Mouse (Mus musculus): ENCODE results near the gene Gpr3. TPM values are rescaled to one million over a fixed set of nuclear protein-coding genes. Genes with fewer than 3 reads are reported as not detected.

Gpr3 gene
- polyA plus RNA-seq, 1 experiment = not detected

- TF ChIP-seq POLR2A (IDR thresholded peaks at IDR 0.05; ENCODE audit: control insufficient read depth, extremely low read depth, insufficient read depth, low read length, poor library complexity) = no peak
- no peak for TF ChIP-seq CTCF (IDR thresholded peaks at IDR 0.05; ENCODE audit: borderline replicate concordance, control insufficient read depth, extremely low read depth, insufficient read depth, low read length, poor library complexity)
- no peak for DNase-seq
These were observed 15.0 kb downstream of the Gpr3 start for GRCm38 (mm10) chr4:133197355-133197754.

GRCm38 (mm10) chr4:133196852-133197251 lies 15.5 kb downstream of the Gpr3 start:
- Histone ChIP-seq H3K4me1 (replicated peaks; ENCODE audit: control insufficient read depth, insufficient read depth, low read length) (peaks cover 27% of the 10 kb centered on the region), H3K27ac (ENCODE audit: control insufficient read depth, insufficient read depth, low read length) (peak overlapping the region; percentile 64), H3K27me3 (ENCODE audit: control insufficient read depth, insufficient read depth, low read length) (no peaks in the 10 kb centered on the region), H3K4me3 (ENCODE audit: control insufficient read depth, insufficient read depth, low read length) (no peak overlapping the region), H3K36me3 (ENCODE audit: control insufficient read depth, insufficient read depth, low read length) (peaks cover 40% of the 10 kb centered on the region)
- 0 out of 2 replicates have a peak, but pooled peaks have one; percentile 4 for TF ChIP-seq POLR2A (IDR thresholded peaks at IDR 0.05; ENCODE audit: control insufficient read depth, extremely low read depth, insufficient read depth, low read length, poor library complexity)
- TF ChIP-seq CTCF (IDR thresholded peaks at IDR 0.05; ENCODE audit: borderline replicate concordance, control insufficient read depth, extremely low read depth, insufficient read depth, low read length, poor library complexity) = 0 out of 2 replicates have a peak, but pooled peaks have one; percentile 31
- WGBS = 9% methylated on average over 7 of the region's 7 CpGs
- DNase-seq = peak; percentile 70

More at GRCm38 (mm10) chr4:133197355-133197754, 15.0 kb downstream of the Gpr3 start:
- 90% methylated on average over 5 of the region's 5 CpGs for WGBS
- no peaks in the 10 kb centered on the region for H3K27me3 ChIP-seq (ENCODE audit: control insufficient read depth, insufficient read depth, low read length)
- peaks cover 35% of the 10 kb centered on the region for H3K36me3 ChIP-seq (ENCODE audit: control insufficient read depth, insufficient read depth, low read length)
- H3K4me3 ChIP-seq (ENCODE audit: control insufficient read depth, insufficient read depth, low read length) = no peak overlapping the region
- H3K4me1 ChIP-seq (replicated peaks; ENCODE audit: control insufficient read depth, insufficient read depth, low read length) = peaks cover 27% of the 10 kb centered on the region
- H3K27ac ChIP-seq (ENCODE audit: control insufficient read depth, insufficient read depth, low read length) = peak overlapping the region; percentile 33

- Histone ChIP-seq H3K36me3 (ENCODE audit: control insufficient read depth, insufficient read depth, low read length) (peaks cover 47% of the 10 kb centered on the region), H3K27ac (ENCODE audit: control insufficient read depth, insufficient read depth, low read length) (peak overlapping the region; percentile 64), H3K27me3 (ENCODE audit: control insufficient read depth, insufficient read depth, low read length) (no peaks in the 10 kb centered on the region), H3K4me1 (replicated peaks; ENCODE audit: control insufficient read depth, insufficient read depth, low read length) (peaks cover 27% of the 10 kb centered on the region), H3K4me3 (ENCODE audit: control insufficient read depth, insufficient read depth, low read length) (no peak overlapping the region)
- 33% methylated on average over 2 of the region's 2 CpGs for WGBS
- DNase-seq = no peak
- no peak for TF ChIP-seq CTCF (IDR thresholded peaks at IDR 0.05; ENCODE audit: borderline replicate concordance, control insufficient read depth, extremely low read depth, insufficient read depth, low read length, poor library complexity)
- TF ChIP-seq POLR2A (IDR thresholded peaks at IDR 0.05; ENCODE audit: control insufficient read depth, extremely low read depth, insufficient read depth, low read length, poor library complexity) = no peak
These were observed 16.2 kb downstream of the Gpr3 start for GRCm38 (mm10) chr4:133196136-133196535.

GRCm38 (mm10) chr4:133195014-133195413 lies 17.3 kb downstream of the Gpr3 start:
- peaks cover 27% of the 10 kb centered on the region for H3K4me1 ChIP-seq (replicated peaks; ENCODE audit: control insufficient read depth, insufficient read depth, low read length)
- no peak for DNase-seq
- 72% methylated on average over 4 of the region's 4 CpGs for WGBS
- no peak for TF ChIP-seq POLR2A (IDR thresholded peaks at IDR 0.05; ENCODE audit: control insufficient read depth, extremely low read depth, insufficient read depth, low read length, poor library complexity)
- TF ChIP-seq CTCF (IDR thresholded peaks at IDR 0.05; ENCODE audit: borderline replicate concordance, control insufficient read depth, extremely low read depth, insufficient read depth, low read length, poor library complexity) = no peak
- H3K4me3 ChIP-seq (ENCODE audit: control insufficient read depth, insufficient read depth, low read length) = no peak overlapping the region
- H3K27me3 ChIP-seq (ENCODE audit: control insufficient read depth, insufficient read depth, low read length) = no peaks in the 10 kb centered on the region
- H3K27ac ChIP-seq (ENCODE audit: control insufficient read depth, insufficient read depth, low read length) = no peak overlapping the region
- peaks cover 59% of the 10 kb centered on the region for H3K36me3 ChIP-seq (ENCODE audit: control insufficient read depth, insufficient read depth, low read length)

GRCm38 (mm10) chr4:133194482-133194881 lies 17.9 kb downstream of the Gpr3 start:
- Histone ChIP-seq H3K36me3 (ENCODE audit: control insufficient read depth, insufficient read depth, low read length) (peaks cover 64% of the 10 kb centered on the region), H3K27me3 (ENCODE audit: control insufficient read depth, insufficient read depth, low read length) (no peaks in the 10 kb centered on the region), H3K27ac (ENCODE audit: control insufficient read depth, insufficient read depth, low read length) (no peak overlapping the region), H3K4me1 (replicated peaks; ENCODE audit: control insufficient read depth, insufficient read depth, low read length) (peaks cover 27% of the 10 kb centered on the region), H3K4me3 (ENCODE audit: control insufficient read depth, insufficient read depth, low read length) (no peak overlapping the region)
- 96% methylated on average over 11 of the region's 11 CpGs for WGBS
- no peak for DNase-seq
- no peak for TF ChIP-seq POLR2A (IDR thresholded peaks at IDR 0.05; ENCODE audit: control insufficient read depth, extremely low read depth, insufficient read depth, low read length, poor library complexity)
- TF ChIP-seq CTCF (IDR thresholded peaks at IDR 0.05; ENCODE audit: borderline replicate concordance, control insufficient read depth, extremely low read depth, insufficient read depth, low read length, poor library complexity) = no peak

GRCm38 (mm10) chr4:133189396-133189795 lies 22.9 kb downstream of the Gpr3 start:
- WGBS = 97% methylated on average over 10 of the region's 10 CpGs
- Histone ChIP-seq H3K27ac (ENCODE audit: control insufficient read depth, insufficient read depth, low read length) (no peak overlapping the region), H3K36me3 (ENCODE audit: control insufficient read depth, insufficient read depth, low read length) (peaks cover 88% of the 10 kb centered on the region), H3K4me1 (replicated peaks; ENCODE audit: control insufficient read depth, insufficient read depth, low read length) (peaks cover 16% of the 10 kb centered on the region), H3K4me3 (ENCODE audit: control insufficient read depth, insufficient read depth, low read length) (no peak overlapping the region), H3K27me3 (ENCODE audit: control insufficient read depth, insufficient read depth, low read length) (no peaks in the 10 kb centered on the region)
- TF ChIP-seq POLR2A (IDR thresholded peaks at IDR 0.05; ENCODE audit: control insufficient read depth, extremely low read depth, insufficient read depth, low read length, poor library complexity) = no peak
- no peak for DNase-seq

GRCm38 (mm10) chr4:133186856-133187255 lies 25.5 kb downstream of the Gpr3 start:
- Histone ChIP-seq H3K4me3 (ENCODE audit: control insufficient read depth, insufficient read depth, low read length) (no peak overlapping the region), H3K36me3 (ENCODE audit: control insufficient read depth, insufficient read depth, low read length) (peaks cover 69% of the 10 kb centered on the region), H3K4me1 (replicated peaks; ENCODE audit: control insufficient read depth, insufficient read depth, low read length) (peaks cover 28% of the 10 kb centered on the region), H3K27ac (ENCODE audit: control insufficient read depth, insufficient read depth, low read length) (no peak overlapping the region), H3K27me3 (ENCODE audit: control insufficient read depth, insufficient read depth, low read length) (no peaks in the 10 kb centered on the region)
- WGBS = 73% methylated on average over 5 of the region's 5 CpGs
- DNase-seq = no peak
- TF ChIP-seq POLR2A (IDR thresholded peaks at IDR 0.05; ENCODE audit: control insufficient read depth, extremely low read depth, insufficient read depth, low read length, poor library complexity) = no peak
